Mouse (Mus musculus): ENCODE results near the gene Ctse. TPM values are rescaled to one million over a fixed set of nuclear protein-coding genes. Genes with fewer than 3 reads are reported as not detected.

Gene Ctse
- total and polyA plus RNA-seq, 3 experiments, result 55.2 to 92.7 TPM; not detected in 1

- TF ChIP-seq CHD2 (IDR thresholded peaks at IDR 0.05; ENCODE audit: low read length) (no peak), POLR2AphosphoS2 (IDR thresholded peaks at IDR 0.05; ENCODE audit: low read length) (no peak), SIN3A (IDR thresholded peaks at IDR 0.05; ENCODE audit: low read length) (no peak)
These were observed 25.3 kb downstream of the Ctse start (continued) for GRCm38 (mm10) chr1:131663286-131663995.

GRCm38 (mm10) chr1:131664136-131664535 lies 26.0 kb downstream of the Ctse start:
- no peaks in the 10 kb centered on the region for H3K9me3 ChIP-seq (replicated peaks; ENCODE audit: insufficient read depth, low read length)
- no peak overlapping the region; the same call in 1 of the 2 replicates for H3K27ac ChIP-seq (ENCODE audit: control insufficient read depth, low read depth, low read length)
- no peak overlapping the region for H3K9ac ChIP-seq (ENCODE audit: control insufficient read depth, low read depth, low read length, poor library complexity, severe bottlenecking)
- H3K27me3 ChIP-seq (ENCODE audit: control insufficient read depth in 1 of 2, insufficient read depth in 2 of 2, low read length in 2 of 2), result no peaks in the 10 kb centered on the region
- H3K79me2 ChIP-seq (ENCODE audit: control insufficient read depth, insufficient read depth, low read length, poor library complexity), result no peaks in the 10 kb centered on the region
- DNase-seq (ENCODE audit: low read depth, low spot score), result no peak
- peaks cover 8 to 20% of the 10 kb centered on the region in 2 experiments for H3K4me1 ChIP-seq (ENCODE audit: control insufficient read depth in 1 of 2, insufficient read depth in 2 of 2, low read length in 2 of 2)
- no peak overlapping the region for H3K4me3 ChIP-seq (ENCODE audit: control insufficient read depth in 1 of 2, insufficient read depth in 1 of 2, low read depth in 2 of 2, low read length in 2 of 2)
- TF ChIP-seq POLR2AphosphoS2 (IDR thresholded peaks at IDR 0.05; ENCODE audit: low read length), result no peak
- TF ChIP-seq USF1 (IDR thresholded peaks at IDR 0.05; ENCODE audit: low read depth, low read length), result no peak
- peaks cover 1 to 16% of the 10 kb centered on the region in 2 experiments for H3K36me3 ChIP-seq (ENCODE audit: control insufficient read depth in 1 of 2, insufficient read depth in 2 of 2, low read length in 2 of 2)

GRCm38 (mm10) chr1:131665886-131666285 lies 27.8 kb downstream of the Ctse start:
- Histone ChIP-seq H3K9me3 (replicated peaks; ENCODE audit: insufficient read depth, low read length) (no peaks in the 10 kb centered on the region), H3K4me1 (ENCODE audit: control insufficient read depth in 1 of 2, insufficient read depth in 2 of 2, low read length in 2 of 2) (peaks cover 8 to 20% of the 10 kb centered on the region in 2 experiments), H3K27ac (ENCODE audit: control insufficient read depth, low read depth, low read length) (no peak overlapping the region), H3K36me3 (ENCODE audit: control insufficient read depth in 1 of 2, insufficient read depth in 2 of 2, low read length in 2 of 2) (peaks cover 1 to 16% of the 10 kb centered on the region in 2 experiments), H3K9ac (ENCODE audit: control insufficient read depth, low read depth, low read length, poor library complexity, severe bottlenecking) (no peak overlapping the region), H3K4me3 (ENCODE audit: control insufficient read depth in 1 of 2, insufficient read depth in 1 of 2, low read depth in 2 of 2, low read length in 2 of 2) (no peak overlapping the region), H3K79me2 (ENCODE audit: control insufficient read depth, insufficient read depth, low read length, poor library complexity) (no peaks in the 10 kb centered on the region), H3K27me3 (ENCODE audit: control insufficient read depth in 1 of 2, insufficient read depth in 2 of 2, low read length in 2 of 2) (no peaks in the 10 kb centered on the region)
- no peak for TF ChIP-seq USF2 (IDR thresholded peaks at IDR 0.05; ENCODE audit: borderline replicate concordance in 1 of 2, insufficient read depth in 1 of 2, low read depth in 1 of 2, low read length in 2 of 2)
- TF ChIP-seq SMC3 (IDR thresholded peaks at IDR 0.05; ENCODE audit: low read depth, low read length), result no peak
- TF ChIP-seq MYB (IDR thresholded peaks at IDR 0.05; ENCODE audit: low read depth, low read length), result no peak
- no peak for TF ChIP-seq ZNF384 (IDR thresholded peaks at IDR 0.05; ENCODE audit: low read depth, low read length)
- TF ChIP-seq E2F4 (IDR thresholded peaks at IDR 0.05; ENCODE audit: borderline replicate concordance, low read depth, low read length), result no peak
- no peak for TF ChIP-seq MEF2A (IDR thresholded peaks at IDR 0.05; ENCODE audit: extremely low read depth, insufficient replicate concordance, low read depth, low read length, poor library complexity, severe bottlenecking)
- no peak for TF ChIP-seq MXI1 (IDR thresholded peaks at IDR 0.05; ENCODE audit: low read depth, low read length)
- TF ChIP-seq TAL1 (IDR thresholded peaks at IDR 0.05; ENCODE audit: low read length), result no peak
- TF ChIP-seq ZC3H11A (IDR thresholded peaks at IDR 0.05; ENCODE audit: low read depth, low read length), result no peak
- no peak for TF ChIP-seq RAD21 (IDR thresholded peaks at IDR 0.05; ENCODE audit: low read depth, low read length)
- no peak for TF ChIP-seq EP300 (IDR thresholded peaks at IDR 0.05; ENCODE audit: low read depth in 1 of 2, low read length in 2 of 2)
- TF ChIP-seq CHD2 (IDR thresholded peaks at IDR 0.05; ENCODE audit: low read length), result no peak
- TF ChIP-seq NELFE (IDR thresholded peaks at IDR 0.05; ENCODE audit: low read depth, low read length), result no peak
- TF ChIP-seq GATA1 (IDR thresholded peaks at IDR 0.05; ENCODE audit: low read depth, low read length), result no peak
- no peak for TF ChIP-seq USF1 (IDR thresholded peaks at IDR 0.05; ENCODE audit: low read depth, low read length)
- no peak for TF ChIP-seq ZKSCAN1 (IDR thresholded peaks at IDR 0.05; ENCODE audit: low read depth, low read length)
- TF ChIP-seq SIN3A (IDR thresholded peaks at IDR 0.05; ENCODE audit: low read length), result no peak
- TF ChIP-seq KAT2A (conservative IDR thresholded peaks at IDR 0.05; ENCODE audit: low read depth, low read length), result no peak
- no peak for TF ChIP-seq GABPA (IDR thresholded peaks at IDR 0.05; ENCODE audit: low read depth, low read length)
- no peak for TF ChIP-seq POLR2A (IDR thresholded peaks at IDR 0.05; ENCODE audit: control insufficient read depth in 1 of 2, insufficient read depth in 1 of 2, low read depth in 1 of 2, low read length in 2 of 2, poor library complexity in 1 of 2)
- DNase-seq (ENCODE audit: low read depth, low spot score), result no peak

Measured in MEL (cell line).